Mouse (Mus musculus): ENCODE results near the gene Pigs.

Pigs gene

DNA sequence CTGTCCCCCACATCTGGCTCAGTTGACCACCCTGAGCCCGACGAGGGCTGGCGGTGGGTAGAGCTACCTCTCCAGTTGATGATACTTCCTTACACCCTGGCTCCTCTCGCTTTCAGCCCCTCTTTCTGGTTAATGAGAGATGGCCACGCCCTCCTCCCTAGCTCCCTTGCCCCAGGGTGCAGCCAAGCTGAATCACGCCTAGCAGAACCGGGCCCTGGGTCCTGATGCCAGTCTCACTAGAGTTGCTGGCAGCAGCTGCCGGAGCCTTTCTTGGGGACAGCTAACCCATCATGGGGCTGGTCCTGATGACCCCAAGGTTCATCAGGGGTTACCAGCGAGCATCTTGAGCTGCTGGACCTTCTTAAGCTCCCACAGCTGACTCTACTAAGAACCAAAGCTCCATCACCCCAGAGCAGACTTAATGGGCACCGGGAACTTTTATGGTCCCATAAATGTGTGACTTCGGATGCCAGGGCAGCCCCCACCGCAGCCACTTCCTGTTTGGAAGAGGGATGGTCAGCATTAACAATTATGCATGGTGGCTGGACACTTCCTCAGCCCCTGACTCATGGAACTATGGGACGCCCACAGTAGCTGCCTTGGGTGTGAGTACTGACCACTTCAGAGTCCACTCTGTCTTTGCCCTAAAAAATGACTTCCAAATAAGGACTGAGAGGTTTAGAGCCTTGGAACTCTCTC, 35.2 kb downstream of the Pigs start:
- DNase-seq (ENCODE audit: low spot score in 2 of 2): no peak

DNA sequence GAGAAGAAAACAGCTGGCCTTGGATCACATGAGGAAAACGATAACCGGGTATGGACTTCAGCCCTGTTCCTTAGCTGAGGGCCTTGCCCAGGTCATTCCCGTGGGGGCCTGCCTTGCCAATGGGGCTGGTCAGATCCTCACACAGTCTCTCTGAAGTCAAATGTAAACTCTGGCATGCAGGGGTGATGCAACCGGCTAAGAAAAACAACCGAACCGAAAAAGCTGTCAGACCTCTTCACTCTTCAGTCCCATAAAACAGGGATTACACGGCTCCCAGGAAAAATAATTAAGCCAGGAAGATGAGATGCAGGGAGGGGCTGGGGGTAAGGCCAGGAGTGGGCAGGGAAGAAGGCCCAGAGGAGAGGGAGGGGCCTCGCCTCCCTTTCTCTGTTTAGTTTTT, 35.9 kb downstream of the Pigs start:
- DNase-seq (ENCODE audit: low spot score in 2 of 2): no peak

DNA sequence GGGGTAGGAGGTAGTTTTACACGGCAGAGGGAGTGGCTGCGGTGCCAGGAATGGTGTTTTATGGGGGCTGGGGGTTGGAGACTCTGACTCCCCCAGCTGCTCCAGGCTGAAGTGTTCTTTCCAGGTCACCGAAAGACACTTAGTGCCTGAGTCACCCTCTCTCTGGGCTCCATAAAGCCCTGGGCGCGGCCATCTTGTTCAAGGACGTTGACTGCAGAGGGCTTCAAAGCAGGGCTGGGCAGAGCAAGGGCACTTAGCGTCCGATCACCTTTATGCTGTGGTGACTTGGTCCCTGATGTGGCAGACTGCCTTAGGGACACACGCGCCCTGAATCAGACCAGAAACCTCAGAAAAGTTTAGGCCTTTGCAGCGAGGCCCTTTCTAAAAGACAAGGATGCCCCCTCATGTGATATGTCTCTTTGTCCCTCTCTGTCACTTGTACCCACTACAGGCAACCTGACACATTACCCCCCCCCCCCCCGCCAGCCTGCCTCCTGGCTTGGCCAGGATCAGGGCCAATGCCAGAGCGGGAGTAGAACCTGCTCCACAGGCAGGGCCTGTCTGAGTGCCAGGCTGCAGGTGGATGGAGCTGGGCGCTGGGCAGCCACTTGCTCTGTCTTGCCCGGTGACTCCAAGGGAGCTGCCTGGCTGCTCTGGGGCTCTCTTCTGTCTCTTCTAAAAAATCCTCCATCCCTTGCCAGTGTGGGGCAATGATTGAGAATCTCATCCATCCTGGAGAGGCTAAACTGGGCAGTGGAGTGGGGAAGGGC, 39.4 kb downstream of the Pigs start:
- no peak for DNase-seq (ENCODE audit: low spot score in 2 of 2)

DNA sequence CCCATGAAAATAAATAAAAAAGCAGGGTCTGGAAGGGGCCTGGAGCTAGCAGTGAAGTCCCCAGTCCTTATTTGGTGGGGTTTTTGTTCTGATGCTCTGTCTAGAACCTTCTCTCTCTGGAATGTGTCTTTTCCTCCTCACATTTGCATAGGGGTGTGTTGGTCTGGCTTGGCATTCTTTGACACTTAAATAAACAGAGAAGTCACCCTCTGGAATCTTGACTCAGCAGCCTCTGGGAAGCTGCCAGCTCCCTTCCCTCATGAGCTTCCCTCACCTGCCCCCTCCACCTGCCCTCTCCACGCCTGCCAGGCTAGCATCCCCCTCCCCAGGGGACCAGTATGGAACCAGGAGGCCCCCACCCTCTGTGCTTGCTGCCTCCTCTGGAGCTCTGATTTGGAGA, 42.2 kb downstream of the Pigs start:
- no peak for DNase-seq (ENCODE audit: low spot score in 2 of 2)

DNA sequence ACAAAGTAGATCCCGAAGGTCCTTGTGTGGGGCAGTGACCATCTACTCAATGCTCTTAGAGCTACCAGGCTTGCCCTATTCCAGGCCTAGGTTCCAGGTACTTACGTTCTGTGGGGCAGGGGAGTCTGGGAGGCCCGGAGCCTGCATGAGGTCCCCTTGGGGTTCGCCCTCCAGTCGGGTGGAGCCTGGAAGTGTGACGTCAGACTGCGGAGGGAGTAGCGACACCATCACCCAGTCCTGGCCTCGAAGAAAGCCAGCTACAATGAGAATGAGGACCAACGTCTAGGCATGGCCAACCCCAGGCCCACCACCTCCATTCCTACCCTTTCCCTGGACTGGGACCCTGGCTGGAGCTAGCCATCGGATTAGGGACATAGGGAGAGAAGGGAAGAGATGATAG, 43.5 kb downstream of the Pigs start:
- no peak for DNase-seq (ENCODE audit: low spot score in 2 of 2)

DNA sequence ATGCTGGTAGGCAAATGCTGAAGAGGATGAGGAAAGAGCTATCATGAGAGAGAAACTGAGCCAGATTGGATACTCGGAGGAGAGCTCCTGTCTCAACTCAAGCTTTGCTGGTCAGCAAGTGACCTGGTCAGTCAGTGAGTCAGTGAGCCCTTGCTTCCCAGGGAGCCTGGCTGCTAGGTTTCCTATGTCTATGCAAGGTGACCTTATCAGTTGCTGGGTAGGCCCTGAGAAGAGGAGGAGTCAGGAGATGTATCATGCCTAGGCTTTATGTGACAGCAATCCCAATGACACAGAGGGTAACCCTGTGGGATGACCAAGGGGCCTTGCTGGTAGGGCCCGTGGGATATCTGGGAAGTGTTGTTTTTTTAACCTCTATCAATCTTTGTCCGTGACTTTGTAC, 44.0 kb downstream of the Pigs start:
- DNase-seq (ENCODE audit: low spot score in 2 of 2): no peak

DNA sequence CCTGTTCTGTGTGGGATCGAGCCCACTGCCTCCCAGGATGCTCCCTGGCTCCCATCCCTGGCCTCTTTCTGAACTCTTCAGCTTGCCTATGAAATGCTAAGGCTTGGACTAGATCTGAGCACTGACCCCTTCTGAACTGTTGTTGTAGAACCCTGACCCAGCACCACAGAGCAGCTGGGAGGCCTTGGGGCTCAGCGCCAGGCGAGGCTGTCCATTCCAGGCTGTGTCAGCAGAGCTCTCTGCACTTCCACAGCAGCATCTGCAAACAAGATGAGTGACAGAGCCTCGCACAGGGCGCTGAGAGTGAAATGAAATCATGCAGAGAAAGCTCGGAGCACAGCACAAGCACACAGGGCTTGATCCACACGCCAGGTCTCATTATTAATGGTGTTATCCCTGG, 44.4 kb downstream of the Pigs start:
- no peak for DNase-seq (ENCODE audit: low spot score in 2 of 2)

DNA sequence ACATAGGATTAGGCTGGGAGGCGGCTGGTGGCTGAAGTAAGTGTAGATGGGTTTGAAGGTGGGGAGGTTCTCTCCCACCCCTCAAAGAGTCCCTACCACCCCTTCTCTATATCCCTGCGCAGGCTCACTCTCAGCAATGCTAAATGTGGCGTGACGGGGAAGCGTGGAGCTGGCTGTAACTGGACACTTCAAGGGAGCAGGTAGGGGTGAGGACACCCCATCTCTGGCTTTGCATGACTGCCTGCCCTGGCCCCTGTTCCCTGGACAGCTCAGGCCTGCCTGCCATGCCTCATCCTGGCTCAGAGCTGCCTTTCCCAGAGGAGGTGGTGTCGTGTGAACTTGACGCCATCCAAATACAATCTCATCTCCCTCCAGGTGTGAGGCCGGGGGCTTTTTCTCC, 45.9 kb downstream of the Pigs start:
- no peak for DNase-seq (ENCODE audit: low spot score in 2 of 2)

DNA sequence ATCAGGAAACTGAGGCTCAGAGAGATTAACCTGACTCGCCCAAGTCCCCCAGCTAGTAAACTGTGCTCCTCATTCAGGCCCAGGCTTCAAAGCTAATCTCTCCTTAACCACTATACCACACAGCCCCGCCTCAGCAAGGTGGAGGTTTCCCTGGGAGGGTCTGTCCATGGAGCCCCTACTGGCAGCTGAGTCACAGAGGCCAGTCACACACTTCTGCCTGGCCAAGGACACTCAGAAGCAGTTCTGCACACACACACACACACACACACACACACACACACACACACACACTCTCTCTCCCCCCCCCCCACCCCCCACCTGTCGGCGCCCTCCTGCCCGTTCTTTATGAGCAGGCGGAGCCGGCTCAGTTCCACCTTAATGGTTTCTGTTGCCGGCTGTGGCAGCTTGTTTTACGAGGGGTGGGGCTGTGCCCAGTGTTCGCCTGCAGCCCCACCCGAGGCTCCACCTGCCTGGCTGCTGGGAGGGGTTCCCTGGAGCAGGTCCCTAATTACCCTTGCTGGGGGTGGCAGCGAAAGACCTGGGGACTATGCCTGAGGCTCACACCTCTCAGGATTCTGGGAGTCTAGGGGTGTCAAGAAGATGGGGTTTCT, 49.4 kb downstream of the Pigs start:
- no peak for DNase-seq (ENCODE audit: low spot score in 2 of 2)

DNA sequence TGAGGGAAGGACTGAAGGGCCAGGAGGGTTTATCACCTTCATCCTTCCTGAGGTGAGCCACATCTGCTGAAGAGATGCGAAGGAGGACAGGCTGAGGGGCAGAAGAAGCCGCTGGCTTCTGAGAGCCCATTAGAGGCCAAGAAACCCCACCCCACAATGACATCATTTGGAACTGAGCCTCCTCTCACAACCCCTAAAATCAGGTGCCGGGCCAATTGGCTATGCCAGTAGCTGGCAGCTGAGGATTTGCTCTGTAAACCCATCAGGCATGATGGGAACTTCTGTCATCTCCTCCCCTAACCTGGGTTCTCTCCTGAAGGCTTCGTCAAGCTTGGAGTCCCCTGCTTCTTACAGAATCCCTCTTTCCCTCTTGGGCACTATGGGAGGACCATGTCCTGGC, 52.1 kb downstream of the Pigs start:
- DNase-seq (ENCODE audit: low spot score in 2 of 2): no peak

DNA sequence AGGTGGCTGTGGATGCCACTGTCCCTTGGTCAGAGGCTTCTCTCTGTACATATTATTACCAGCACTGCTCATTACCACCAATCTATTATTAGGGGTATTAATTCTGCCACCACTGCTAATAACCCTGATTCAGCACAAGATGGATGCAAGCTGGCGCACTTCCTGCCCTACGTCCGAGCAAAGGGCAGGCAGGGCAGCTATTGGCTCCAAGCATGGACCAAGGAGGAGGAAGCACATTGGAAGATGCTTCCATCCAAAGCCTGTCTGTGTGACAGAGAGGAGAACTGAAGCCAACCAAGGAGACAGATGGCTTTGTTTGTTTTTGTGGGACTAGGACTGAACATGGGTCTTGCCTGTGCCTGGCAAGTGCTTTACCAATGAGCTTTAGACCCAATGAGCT, 52.8 kb downstream of the Pigs start:
- DNase-seq (ENCODE audit: low spot score in 2 of 2): no peak

DNA sequence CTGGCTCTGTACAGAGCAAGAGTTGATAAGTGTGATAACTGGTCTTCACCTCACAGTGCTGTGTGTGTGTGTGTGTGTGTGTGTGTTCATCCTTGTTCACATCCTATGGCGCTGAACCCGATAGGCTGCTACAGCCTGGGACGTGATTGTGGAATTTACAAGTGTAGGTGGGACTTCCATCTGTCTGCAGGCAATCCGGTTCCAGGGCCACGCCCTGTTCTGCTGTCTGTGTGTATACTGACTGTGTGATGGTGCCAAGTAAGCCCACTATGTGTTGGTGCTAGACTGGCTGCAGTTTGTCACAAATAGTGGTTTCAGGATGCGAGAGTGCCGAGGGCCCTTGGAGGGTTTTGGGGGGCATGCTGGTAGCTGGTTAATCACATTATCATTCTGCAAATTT, 54.1 kb downstream of the Pigs start:
- no peak for DNase-seq (ENCODE audit: low spot score in 2 of 2)

DNA sequence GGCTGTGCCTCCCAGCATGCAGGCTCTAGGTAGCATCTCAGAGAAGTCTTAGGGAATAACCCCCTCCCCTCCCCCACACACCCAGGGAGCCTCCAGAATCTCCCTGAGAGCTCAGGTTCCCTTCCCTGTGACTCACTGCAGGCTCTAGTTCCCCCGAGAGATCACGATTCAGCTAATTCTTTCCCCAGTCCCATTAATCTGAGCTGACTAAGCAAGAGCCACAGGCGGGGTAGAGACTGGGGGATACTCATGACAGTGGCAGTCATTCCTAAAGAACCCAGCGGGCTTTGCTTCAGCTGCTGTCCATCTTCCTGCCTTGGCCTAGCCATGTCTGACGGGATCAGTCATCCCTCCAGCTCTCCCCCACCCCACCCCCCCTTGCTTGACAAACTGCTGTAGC, 54.5 kb downstream of the Pigs start:
- DNase-seq (ENCODE audit: low spot score in 2 of 2): no peak

DNA sequence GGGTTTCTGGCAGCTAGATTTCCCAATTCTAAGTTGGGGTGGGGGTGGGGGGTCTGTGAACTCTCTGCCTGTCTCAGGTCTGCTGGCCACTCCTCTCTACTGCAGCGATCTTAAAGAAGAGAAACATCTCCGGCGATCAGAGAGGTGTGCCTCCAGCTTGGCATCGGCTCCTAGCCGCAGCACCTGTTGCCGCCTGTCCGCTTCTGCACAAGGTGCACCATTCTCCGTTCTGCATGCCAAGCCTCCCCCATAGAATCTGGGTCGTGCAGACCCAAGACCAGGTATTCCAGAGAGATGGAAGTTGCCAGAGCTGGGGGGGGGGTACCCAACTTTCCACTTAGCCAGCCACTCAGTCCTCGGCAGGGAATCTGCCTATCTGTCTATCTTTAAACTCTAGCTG, 57.6 kb downstream of the Pigs start:
- DNase-seq (ENCODE audit: low spot score in 2 of 2): no peak

DNA sequence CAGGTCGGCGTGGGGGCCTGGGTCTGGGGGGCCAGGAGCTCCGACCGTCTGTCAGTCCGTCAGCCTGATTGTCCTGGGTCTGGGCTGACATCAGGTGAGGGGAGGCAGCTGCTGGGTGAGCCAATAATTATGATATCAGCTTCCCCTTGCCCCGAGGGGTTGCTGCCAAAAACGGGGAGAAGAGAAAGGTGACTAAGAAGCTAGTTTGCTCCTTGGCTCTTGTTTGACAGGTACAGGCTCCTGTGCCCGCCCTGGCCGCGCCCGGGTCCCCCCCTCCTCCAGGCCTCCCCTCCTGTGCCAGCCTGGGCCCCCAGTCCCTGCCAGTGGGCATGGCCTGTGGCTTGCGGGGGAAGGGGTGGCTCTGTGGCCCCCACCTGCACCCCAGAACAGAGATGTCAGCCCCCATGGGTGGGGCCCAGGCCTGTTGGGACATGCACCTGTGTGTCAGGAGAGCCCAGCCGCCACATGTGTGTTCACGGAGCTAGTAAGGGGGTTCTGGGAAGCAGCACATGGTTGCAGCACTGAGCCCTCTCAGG, 58.4 kb downstream of the Pigs start, which contains the start of gene Foxn1:
Gene Foxn1 (minus strand): TSS at position 51 of the 536 bp plus-strand sequence.
- no peak for DNase-seq (ENCODE audit: low spot score in 2 of 2)

Data from thymus, postnatal 10 days (tissue).